Mouse (Mus musculus) liver, adult 2 months (tissue): ENCODE measurements at regions not wholly inside any gene's neighbourhood (a gene's known extent, or its start where the extent isn't known, plus 50 kb on each side); places are given as distances from the start of the nearest gene placed in this dataset.

Experiments
- CTCF ChIP-seq: fragments of 200-500 bp; IDR thresholded peaks from 2 replicates; pipeline ENCODE4 v1.5.1; 2011; ENCODE audit warnings: low read depth, low read length, control low read depth
- POLR2A ChIP-seq: fragments of 200-500 bp; IDR thresholded peaks from 2 replicates; pipeline ENCODE4 v1.6.1; 2011; ENCODE audit warnings: low read length, control low read depth; ENCODE audit not compliant: insufficient read depth; ENCODE audit errors: extremely low read depth

GRCm38 (mm10) chr16:93137249-93137648 lies 311.3 kb upstream of the Runx1 start:
- TF ChIP-seq POLR2A (no peak), CTCF (peak; percentile 19; the same call in 1 of the 2 replicates)
